Mouse (Mus musculus) liver (tissue): ENCODE results near the gene Gstm5.
"Not testable (repeated sequence)": the region's sequence is repeated elsewhere in the genome, so short reads cannot be mapped to it uniquely, and the experiment has no call there.

ENCODE experiments used
- DNase-seq: peaks from one replicate; pipeline ENCODE4 v3.0.0-alpha.2; 2020; ENCODE audit warnings: mixed read lengths

Gene Gstm5

DNA sequence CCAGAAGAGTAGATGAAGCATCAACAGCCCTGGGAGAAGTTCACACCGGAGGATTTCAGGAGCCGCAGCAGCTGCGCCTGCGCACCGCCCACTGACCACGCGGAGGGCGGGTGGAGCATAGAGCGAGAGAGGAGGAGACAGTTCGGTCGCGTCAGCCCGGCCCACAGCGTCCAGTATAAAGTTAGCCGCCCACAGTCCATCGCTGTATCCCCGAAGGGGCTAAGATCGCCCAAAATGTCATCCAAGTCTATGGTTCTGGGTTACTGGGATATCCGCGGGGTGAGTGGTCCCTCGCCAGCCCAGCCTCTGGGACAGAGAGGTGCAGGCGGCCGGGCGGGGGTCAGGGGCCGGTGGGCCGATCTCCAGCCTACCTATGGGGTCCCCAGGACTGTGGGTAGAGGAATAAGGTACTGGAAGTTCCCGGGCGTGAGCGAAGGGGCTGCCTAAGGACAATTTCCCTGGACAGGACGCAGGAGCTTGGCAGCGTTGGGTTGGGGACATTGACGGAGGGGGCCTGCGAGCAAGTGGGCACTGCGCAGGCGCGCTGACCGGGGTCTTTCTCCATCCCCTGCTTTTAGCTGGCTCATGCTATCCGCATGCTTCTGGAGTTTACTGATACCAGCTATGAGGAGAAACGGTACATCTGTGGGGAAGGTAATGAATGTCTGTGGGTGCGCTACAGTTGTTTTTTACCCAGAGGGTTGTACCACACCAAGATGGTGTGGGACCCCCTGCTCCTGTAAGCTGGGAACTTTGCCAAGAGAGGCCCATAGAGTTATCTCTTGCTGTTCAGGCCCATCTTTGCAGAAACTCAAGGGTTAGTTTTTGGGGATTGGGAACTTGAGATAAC is at the start of gene Gstm5:
Gene Gstm5, plus strand, starts transcription at position 102 of the 850 bp plus-strand sequence.
- DNase-seq: peak; percentile 90

DNA sequence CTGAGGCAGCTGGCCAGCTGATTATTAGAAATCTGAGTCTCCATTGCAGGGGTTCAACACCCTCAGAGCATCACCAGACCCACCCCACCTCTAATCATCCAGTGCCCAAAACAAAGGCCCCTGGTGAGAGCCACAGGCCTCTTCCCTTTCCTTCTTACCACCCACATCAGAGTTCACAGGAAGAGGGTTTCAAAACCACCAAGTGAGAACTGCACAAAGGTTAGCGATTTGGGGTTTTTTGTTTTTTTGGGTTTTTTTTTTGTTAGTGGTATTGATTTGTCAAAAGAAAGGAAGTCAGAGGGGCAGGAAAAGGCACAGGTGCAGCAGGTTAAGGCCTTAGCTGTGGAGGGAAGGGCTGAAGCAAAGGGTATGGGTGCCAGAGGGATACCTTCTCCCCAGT is 49.4 kb upstream of the Gstm5 start:
- DNase-seq: no peak

GRCm38 (mm10) chr3:107846835-107847234 is 48.8 kb upstream of the Gstm5 start:
- DNase-seq: no peak

- no peak for DNase-seq
Observed at GRCm38 (mm10) chr3:107848126-107848525, 47.5 kb upstream of the Gstm5 start.

DNA sequence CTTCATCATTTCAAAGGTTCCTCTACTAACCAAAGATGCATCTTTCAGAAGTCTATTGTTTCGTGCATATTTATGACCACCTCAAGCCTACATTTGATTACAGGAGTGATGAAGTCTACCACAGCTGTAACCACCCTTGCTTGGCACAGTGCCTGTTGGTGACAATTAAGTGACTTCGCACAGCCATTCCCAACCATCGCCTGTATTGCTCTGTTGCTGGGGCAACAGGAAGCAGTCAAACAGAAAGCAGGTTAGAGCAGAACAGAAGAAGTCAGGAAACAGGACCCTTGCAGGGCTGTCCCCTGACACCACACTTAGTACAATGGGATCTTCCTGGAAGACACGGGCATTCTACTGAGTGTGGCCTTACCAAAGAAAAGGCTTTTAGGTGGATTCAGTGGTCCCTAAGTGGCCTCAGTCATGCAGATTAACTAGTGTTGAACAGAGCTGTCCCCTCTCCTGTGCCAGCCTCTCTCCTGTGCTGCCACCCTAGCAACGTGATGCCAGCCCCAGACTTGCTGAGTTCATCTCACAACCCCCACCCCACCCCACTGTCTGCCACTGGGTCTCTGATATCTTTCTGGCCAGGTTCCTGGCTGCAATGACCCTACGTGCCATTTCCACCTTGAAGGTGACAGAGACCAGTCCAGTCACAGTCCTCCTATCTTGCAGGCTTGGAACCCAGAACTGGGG is 46.5 kb upstream of the Gstm5 start:
- DNase-seq: no peak

- no peak for DNase-seq
Observed at GRCm38 (mm10) chr3:107849693-107850031, 46.0 kb upstream of the Gstm5 start.

- peak; percentile 52 for DNase-seq
Observed at GRCm38 (mm10) chr3:107850418-107851031, 45.1 kb upstream of the Gstm5 start.

GRCm38 (mm10) chr3:107852786-107853185 is 42.8 kb upstream of the Gstm5 start:
- peak; percentile 18 for DNase-seq

DNA sequence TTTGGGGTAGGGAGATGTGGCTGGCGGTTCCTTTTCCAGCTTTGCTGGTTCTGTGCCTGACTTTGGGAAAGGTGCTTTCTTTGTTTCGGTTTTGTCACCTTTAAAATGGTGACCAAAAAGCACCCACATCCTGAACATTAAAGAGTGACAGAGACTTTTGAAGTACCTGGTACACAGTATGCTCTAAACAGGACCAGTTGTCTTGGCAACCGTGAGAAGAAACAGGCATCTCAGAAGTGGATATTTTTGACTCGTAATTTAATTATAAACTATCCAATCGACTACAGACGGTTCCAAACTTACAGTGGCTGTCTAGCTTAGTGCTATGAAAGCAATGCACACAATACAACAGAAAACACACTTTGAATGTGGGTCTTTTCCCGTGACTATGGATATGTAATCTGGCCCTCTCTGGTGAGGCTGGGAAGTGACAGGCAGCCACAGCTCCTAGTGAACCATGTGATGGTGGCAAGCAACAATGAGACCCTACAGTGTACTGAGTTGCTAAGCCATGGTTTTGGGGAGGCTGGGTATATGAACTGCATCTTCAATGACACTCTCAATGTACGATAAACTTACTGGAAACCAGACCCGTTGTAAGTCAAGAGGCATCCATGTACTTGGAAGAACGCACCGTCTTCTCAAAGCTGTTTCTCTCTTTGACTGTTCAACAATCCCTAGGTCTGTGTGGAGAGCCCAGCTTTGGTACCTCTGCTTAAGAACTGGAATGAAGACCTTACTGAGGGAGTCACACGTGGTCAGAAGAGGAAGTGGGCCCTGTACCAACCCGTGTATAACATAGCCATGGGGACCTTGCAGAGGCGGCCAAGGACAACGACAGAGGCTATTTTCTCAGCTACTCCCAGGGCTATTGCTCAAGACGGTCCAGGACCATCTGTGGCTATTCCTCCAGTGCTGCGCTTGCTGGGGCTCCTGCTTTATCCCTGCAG is 42.1 kb upstream of the Gstm5 start:
- DNase-seq: no peak

DNA sequence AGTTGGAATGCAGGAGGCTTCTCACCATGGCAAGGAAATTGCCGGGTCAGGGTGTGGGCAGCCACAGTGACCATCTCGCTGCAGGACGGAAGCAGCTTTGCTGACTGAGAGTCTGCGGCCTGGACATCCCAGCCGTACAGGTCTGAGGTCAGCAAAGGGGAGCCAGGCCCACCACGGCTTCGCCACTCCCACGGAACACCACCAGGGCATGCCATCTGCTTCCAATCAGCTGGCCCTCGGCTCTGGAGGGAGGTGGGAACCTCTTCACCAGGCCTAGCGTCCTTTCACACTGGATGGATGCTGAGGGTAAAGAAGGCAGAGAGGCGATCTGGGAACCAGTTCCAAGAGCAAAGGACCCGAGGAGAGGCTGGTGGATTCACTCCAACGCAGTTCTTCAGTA is 40.3 kb upstream of the Gstm5 start:
- DNase-seq: no peak

DNA sequence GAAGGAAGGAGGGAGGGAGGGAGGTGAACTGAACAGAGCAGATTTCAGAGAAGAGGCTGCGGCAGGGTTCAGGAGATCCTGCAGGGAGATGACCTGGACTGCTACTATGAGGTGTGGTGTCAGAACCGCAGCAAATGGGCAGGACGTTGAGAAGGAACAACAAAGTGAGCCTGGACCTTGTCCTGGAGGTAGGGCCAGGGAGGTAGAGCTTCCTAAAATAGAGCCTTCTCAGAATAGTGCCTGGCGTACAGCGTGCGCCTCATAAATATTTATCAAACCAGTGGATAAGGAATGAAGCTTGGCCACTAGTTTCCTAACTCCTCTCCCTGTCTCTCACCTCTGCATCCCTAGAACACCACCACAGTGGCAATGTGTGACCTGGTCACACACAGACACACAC is 38.0 kb upstream of the Gstm5 start:
- no peak for DNase-seq

DNA sequence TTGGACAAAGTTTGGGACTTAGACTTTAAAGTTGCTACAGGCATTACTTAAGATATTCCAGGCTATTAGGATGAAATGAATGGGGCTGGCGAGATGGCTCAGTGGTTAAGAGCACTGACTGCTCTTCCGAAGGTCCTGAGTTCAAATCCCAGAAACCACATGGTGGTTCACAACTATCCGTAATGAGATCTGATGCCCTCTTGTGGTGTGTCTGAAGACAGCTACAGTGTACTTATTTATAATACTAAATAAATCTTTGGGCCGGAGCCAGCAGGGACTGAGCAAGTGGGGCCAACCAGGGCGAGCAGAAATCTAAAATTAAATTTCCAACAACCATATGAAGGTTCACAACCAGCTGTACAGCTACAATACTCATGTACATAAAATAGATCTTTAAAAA is 34.1 kb upstream of the Gstm5 start:
- DNase-seq: not testable (repeated sequence)

DNA sequence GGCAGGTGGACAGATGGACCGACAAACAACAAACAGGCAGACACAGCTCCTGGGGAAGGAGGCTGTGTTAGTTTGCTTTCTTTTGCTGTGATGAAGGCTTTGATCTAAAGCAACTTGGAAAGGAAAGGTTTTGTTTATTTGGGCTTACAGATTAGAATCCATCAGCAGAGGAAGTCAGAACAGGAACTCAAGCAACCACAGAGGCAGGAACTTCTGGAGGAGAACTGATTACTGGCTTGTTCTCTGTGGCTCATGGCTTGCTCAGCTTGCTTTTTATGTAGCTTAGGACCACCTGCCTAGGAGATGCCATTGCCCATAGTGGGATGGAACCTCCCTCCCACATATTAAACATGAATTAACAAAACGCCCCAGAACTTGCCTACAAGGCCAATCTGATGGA is 33.1 kb upstream of the Gstm5 start:
- DNase-seq: no peak

DNA sequence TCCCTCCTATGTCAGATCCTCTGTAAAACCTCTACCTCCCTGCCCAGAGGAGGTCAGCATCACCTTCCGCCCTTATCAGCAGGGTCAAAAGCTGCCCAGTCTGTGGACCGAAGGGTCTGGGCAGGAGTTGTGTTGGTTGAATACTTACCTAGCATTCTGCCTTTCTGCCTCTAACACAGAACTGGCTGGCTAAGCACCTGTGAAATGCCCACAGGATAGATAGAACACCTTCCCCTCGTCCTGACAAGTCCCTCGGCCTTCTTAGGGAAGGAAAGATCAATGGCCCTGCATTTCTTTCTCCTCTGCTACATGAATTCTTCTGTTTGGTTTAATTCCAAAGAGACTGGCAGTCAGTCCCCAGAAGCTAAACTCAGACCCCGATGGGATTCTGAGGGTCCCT is 32.1 kb upstream of the Gstm5 start:
- no peak for DNase-seq

GRCm38 (mm10) chr3:107863898-107864603 is 31.6 kb upstream of the Gstm5 start:
- DNase-seq: peak; percentile 78

GRCm38 (mm10) chr3:107865364-107866091 is 30.1 kb upstream of the Gstm5 start:
- DNase-seq: no peak

- peak; percentile 83 for DNase-seq
Observed at GRCm38 (mm10) chr3:107867086-107867485, 28.5 kb upstream of the Gstm5 start.

- no peak for DNase-seq
Observed at GRCm38 (mm10) chr3:107868452-107868851, 27.2 kb upstream of the Gstm5 start.

GRCm38 (mm10) chr3:107869097-107869496 is 26.5 kb upstream of the Gstm5 start:
- DNase-seq: no peak

GRCm38 (mm10) chr3:107869925-107870324 is 25.7 kb upstream of the Gstm5 start:
- no peak for DNase-seq
